Mouse (Mus musculus): ENCODE measurements at regions not wholly inside any gene's neighbourhood (a gene's known extent, or its start where the extent isn't known, plus 50 kb on each side); places are given as distances from the start of the nearest gene placed in this dataset.

DNA sequence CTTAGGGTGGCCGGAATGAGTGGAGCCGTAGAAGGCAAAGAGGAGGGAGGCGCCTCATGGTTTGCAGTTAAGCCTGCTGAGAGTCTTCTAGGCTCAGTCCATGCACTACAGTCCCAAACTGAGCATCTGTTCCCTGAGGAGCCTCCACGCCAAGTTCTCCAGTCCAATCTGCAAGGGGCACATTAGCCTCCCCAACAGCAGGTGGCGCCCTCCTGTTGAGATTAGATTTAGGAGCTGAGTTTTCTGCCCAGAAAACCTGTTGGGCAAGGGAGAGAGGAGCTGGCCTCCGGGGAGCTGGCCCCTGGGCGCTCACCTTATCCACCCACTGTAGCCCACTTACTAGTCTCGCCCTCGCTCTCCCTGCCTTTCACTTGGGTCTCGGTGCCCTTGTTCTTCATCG lies 150.0 kb upstream of the Haao start:
- H3K36me3 ChIP-seq: no peaks in the 10 kb centered on the region
- no peak overlapping the region for H3K9ac ChIP-seq (replicated peaks)
- 90% methylated on average over 11 of the region's 11 CpGs for WGBS
- no peak overlapping the region for H3K4me3 ChIP-seq (replicated peaks)
- H3K4me2 ChIP-seq (replicated peaks): no peak overlapping the region
- H3K27ac ChIP-seq: no peak overlapping the region
- H3K27me3 ChIP-seq: no peaks in the 10 kb centered on the region
- H3K9me3 ChIP-seq: no peaks in the 10 kb centered on the region
- no peak for ATAC-seq
- no peaks in the 10 kb centered on the region for H3K4me1 ChIP-seq (replicated peaks)

DNA sequence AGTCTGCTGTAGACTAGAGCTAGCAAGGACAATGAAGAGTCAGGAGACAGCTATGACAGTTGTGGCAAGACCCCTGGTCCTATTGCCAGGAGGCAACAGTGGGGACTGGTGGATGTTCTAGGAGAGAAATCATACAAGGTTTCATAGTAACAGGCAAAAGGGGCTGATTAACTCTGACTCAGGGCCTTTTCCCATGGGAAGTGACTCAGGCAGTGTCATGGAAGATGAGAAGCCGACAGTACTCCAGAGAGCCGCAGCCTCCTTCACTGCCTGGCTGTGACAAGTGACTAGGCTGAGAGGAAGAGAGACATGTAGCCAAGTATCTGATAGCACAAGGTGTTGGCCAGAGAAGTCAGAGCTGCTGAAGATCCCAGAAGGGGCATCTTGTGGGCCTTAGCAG lies 145.3 kb upstream of the Haao start:
- ATAC-seq: no peak
- WGBS: 83% methylated on average over 2 of the region's 2 CpGs
- Histone ChIP-seq H3K27me3 (no peaks in the 10 kb centered on the region), H3K36me3 (no peaks in the 10 kb centered on the region), H3K4me3 (replicated peaks) (no peak overlapping the region), H3K4me1 (replicated peaks) (peaks cover 8% of the 10 kb centered on the region; the same call in 1 of the 2 replicates), H3K27ac (no peak overlapping the region), H3K4me2 (replicated peaks) (no peak overlapping the region), H3K9ac (replicated peaks) (no peak overlapping the region), H3K9me3 (no peaks in the 10 kb centered on the region)

DNA sequence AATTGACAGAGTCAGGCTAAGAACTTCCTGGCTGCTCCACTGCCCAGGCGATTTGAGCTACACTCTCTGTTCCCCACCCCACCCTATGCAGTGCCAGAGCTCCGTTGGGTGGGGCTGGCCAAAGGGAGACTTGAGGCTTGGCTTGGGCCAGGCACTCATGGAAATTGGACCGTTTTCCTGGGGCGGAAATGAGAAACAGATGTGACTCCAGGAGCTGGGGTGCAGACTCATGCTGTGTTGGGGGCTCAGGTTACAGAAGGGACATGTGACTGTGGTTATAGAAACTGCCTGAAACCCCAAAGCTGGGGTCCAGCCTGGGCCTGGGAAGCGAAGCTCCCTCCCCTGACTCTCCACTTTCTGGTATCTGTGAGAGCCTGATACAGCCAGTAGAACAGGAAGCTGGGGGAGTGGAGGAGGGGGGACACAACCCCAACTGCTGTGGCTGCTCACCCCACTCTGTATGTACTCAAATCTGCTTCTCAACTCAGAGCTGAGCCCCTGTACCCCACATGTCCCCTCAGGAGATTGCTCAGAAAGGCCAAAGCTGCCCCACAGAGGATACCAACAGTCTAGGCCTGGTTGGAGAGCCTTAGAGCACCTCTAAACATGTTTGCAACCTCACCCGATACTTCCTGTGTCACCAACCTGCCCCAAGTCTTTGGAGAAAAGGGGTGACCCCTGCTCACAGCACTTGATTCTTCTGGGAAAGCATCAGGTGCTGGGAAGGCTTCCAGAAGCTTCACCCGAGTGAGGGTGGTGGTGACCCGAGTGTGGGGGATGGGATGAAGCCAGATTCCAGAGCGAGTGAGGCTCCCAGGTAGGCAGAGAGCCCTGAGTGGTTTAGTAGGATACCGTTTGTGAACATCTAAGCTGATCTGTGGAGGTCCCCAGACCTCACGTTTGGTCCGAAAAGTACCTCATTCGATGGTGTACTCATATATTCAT lies 142.9 kb upstream of the Haao start:
- WGBS: 74% methylated on average over 13 of the region's 13 CpGs
- H3K9ac ChIP-seq (replicated peaks): no peak overlapping the region
- ATAC-seq: no peak
- H3K36me3 ChIP-seq: no peaks in the 10 kb centered on the region
- no peaks in the 10 kb centered on the region for H3K27me3 ChIP-seq
- H3K4me2 ChIP-seq (replicated peaks): no peak overlapping the region
- H3K4me3 ChIP-seq (replicated peaks): no peak overlapping the region
- H3K4me1 ChIP-seq (replicated peaks): peaks cover 19% of the 10 kb centered on the region
- no peaks in the 10 kb centered on the region for H3K9me3 ChIP-seq
- no peak overlapping the region for H3K27ac ChIP-seq

DNA sequence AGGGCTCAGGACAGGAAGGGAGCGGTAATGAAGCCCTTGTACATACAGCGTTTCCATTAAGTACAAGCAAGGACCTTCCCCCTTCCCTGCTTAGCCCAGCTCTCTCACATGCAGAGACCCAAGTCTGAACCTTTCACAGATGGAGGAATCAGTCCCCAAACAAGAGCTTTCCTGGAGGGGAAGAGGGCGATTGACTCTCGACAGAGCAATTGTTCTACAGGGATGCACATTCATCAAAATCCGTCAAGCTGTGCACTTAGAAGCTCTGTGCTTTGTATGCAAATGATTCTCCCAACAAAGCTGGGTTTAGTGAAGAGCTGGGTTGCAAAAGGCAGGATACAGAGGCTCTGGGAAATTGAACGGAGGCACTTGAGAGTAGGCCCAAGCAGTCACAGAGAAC lies 141.1 kb upstream of the Haao start:
- no peak overlapping the region for H3K9ac ChIP-seq (replicated peaks)
- 15% methylated on average over 6 of the region's 6 CpGs for WGBS

DNA sequence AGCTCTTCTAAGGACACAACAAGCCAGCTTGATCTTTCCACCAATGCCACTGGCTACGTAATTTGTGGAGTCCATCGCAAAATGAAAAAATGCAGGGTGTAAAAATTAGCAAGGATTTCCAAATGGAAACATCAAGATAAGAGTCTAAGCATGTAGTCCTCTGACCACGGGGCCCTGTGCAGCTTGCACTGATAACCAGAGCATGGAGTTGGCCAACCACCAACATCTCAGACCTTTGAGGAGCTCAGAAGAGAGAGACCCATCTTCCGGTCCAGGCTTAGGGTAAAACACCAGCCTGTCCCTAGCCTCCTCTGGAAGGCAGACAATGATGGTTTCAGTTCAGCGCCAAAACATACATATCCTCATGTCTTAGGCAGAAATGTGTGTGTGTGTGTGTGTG lies 140.4 kb upstream of the Haao start:
- H3K27ac ChIP-seq: no peak overlapping the region
- no peak overlapping the region for H3K9ac ChIP-seq (replicated peaks)
- H3K36me3 ChIP-seq: no peaks in the 10 kb centered on the region
- peaks cover 29% of the 10 kb centered on the region for H3K4me1 ChIP-seq (replicated peaks)
- H3K4me3 ChIP-seq (replicated peaks): no peak overlapping the region
- no peaks in the 10 kb centered on the region for H3K27me3 ChIP-seq
- no peaks in the 10 kb centered on the region for H3K9me3 ChIP-seq
- WGBS: 94% methylated on average over 5 of the region's 5 CpGs
- no peak for ATAC-seq
- H3K4me2 ChIP-seq (replicated peaks): no peak overlapping the region

More for the DNA sequence above, 141.1 kb upstream of the Haao start:
- Histone ChIP-seq H3K36me3 (no peaks in the 10 kb centered on the region), H3K9me3 (no peaks in the 10 kb centered on the region), H3K27ac (no peak overlapping the region), H3K4me3 (replicated peaks) (no peak overlapping the region), H3K4me2 (replicated peaks) (no peak overlapping the region), H3K4me1 (replicated peaks) (peaks cover 28% of the 10 kb centered on the region), H3K27me3 (no peaks in the 10 kb centered on the region)
- ATAC-seq: no peak

DNA sequence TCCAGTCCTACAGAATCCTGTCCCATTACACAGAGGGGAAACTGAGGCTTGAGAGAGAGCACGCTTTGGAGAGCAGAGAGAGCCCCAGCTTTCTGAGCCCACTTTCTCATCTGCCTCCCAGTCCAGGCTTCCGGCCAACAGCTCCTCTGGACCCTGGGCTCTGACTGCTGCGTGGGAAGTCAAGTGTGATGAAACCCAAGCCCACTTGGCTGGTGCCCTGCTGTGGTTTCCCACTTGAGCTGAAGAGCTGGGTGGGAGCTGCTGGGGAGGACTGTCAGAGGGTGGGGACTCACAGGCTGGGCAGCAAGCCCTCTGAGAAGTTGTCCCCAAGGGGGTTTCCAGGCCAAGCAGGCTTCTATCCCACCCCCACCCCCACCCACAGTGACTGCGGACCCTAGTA lies 139.9 kb upstream of the Haao start:
- H3K9ac ChIP-seq (replicated peaks): no peak overlapping the region
- WGBS: 88% methylated on average over 4 of the region's 4 CpGs

DNA sequence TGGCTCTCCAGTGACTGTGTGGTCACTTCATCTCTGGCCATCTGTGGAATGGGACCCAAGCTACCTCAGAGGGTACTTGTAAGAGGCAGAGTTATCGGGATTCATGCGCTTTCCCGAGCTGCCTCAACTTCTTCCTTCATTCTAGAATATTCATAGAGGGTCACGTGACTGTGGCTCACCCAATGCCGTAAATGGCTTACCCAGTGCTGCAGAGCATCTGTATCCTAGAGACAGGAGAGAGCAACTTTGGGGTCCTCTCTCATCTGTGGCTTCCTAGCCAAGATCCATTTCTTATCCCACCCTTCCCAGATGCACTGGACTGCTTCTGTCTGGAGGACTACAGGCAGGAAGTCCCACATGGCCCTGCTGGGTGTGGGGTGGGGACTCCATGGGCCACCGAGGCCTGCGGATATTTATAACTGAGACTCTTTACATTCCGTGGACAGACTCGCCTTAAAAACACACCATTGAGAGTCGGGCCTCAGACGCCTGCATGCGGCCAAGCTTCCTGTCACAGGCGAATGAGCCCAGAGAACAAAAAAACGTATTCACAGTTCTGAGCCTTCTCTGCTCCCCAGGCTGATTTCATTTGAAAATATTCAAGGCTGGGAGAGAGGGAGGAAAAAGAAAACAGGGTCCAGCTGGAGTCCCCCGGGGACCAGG lies 138.3 kb upstream of the Haao start:
- no peak overlapping the region for H3K9ac ChIP-seq (replicated peaks)
- no peaks in the 10 kb centered on the region for H3K27me3 ChIP-seq
- no peak overlapping the region for H3K4me3 ChIP-seq (replicated peaks)
- 37% methylated on average over 15 of the region's 15 CpGs for WGBS
- H3K27ac ChIP-seq: peak overlapping the region; percentile 77
- H3K36me3 ChIP-seq: no peaks in the 10 kb centered on the region
- H3K9me3 ChIP-seq: no peaks in the 10 kb centered on the region
- peaks cover 37% of the 10 kb centered on the region for H3K4me1 ChIP-seq (replicated peaks)
- H3K4me2 ChIP-seq (replicated peaks): no peak overlapping the region
- ATAC-seq: peak; percentile 27; the same call in 1 of the 2 replicates

More for the DNA sequence above, 139.9 kb upstream of the Haao start:
- Histone ChIP-seq H3K36me3 (no peaks in the 10 kb centered on the region), H3K4me2 (replicated peaks) (no peak overlapping the region), H3K27me3 (no peaks in the 10 kb centered on the region), H3K9me3 (no peaks in the 10 kb centered on the region), H3K4me1 (replicated peaks) (peaks cover 34% of the 10 kb centered on the region), H3K4me3 (replicated peaks) (no peak overlapping the region), H3K27ac (no peak overlapping the region)
- ATAC-seq: no peak

- 50% methylated on average over 17 of the region's 17 CpGs for WGBS
- peaks cover 37% of the 10 kb centered on the region for H3K4me1 ChIP-seq (replicated peaks)
- H3K9me3 ChIP-seq: no peaks in the 10 kb centered on the region
- no peaks in the 10 kb centered on the region for H3K36me3 ChIP-seq
- H3K9ac ChIP-seq (replicated peaks): no peak overlapping the region
- H3K27ac ChIP-seq: peak overlapping the region; percentile 77
- H3K4me2 ChIP-seq (replicated peaks): no peak overlapping the region
- peak; percentile 36; the same call in 1 of the 2 replicates for ATAC-seq
- no peaks in the 10 kb centered on the region for H3K27me3 ChIP-seq
- no peak overlapping the region for H3K4me3 ChIP-seq (replicated peaks)
Measured at GRCm38 (mm10) chr17:83985333-83985790, 137.6 kb upstream of the Haao start.

DNA sequence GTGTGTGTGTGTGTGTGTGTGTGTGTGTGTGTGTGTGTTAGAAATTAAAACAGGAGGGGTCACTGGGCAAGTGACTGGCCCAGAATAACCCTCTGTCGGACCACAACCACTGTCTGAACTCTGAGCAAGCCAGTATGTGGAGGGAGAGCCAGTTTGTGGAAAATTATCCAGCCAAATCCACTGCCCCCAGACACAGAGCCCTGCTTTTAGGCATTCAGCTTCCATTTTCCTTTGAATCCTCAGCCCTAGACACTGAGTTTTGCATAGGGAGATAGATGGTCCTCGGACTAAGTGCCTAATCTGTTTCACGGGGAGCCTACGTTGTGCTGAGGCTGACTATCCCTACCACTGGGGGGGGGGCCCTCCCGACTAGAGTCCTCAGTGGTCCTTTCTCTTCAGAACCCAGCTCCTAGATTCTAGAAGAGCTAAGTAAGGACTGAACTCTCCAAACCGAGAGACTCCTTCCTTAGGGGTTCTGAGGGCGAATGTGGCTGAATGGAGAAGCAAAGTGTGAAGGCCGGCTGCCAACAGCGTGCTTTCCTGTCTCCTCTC lies 136.2 kb upstream of the Haao start:
- H3K27me3 ChIP-seq: no peaks in the 10 kb centered on the region
- H3K4me3 ChIP-seq (replicated peaks): no peak overlapping the region
- H3K4me1 ChIP-seq (replicated peaks): peaks cover 31% of the 10 kb centered on the region
- H3K9me3 ChIP-seq: no peaks in the 10 kb centered on the region
- ATAC-seq: no peak
- H3K9ac ChIP-seq (replicated peaks): no peak overlapping the region
- no peaks in the 10 kb centered on the region for H3K36me3 ChIP-seq
- H3K27ac ChIP-seq: no peak overlapping the region
- H3K4me2 ChIP-seq (replicated peaks): no peak overlapping the region
- 94% methylated on average over 9 of the region's 9 CpGs for WGBS

DNA sequence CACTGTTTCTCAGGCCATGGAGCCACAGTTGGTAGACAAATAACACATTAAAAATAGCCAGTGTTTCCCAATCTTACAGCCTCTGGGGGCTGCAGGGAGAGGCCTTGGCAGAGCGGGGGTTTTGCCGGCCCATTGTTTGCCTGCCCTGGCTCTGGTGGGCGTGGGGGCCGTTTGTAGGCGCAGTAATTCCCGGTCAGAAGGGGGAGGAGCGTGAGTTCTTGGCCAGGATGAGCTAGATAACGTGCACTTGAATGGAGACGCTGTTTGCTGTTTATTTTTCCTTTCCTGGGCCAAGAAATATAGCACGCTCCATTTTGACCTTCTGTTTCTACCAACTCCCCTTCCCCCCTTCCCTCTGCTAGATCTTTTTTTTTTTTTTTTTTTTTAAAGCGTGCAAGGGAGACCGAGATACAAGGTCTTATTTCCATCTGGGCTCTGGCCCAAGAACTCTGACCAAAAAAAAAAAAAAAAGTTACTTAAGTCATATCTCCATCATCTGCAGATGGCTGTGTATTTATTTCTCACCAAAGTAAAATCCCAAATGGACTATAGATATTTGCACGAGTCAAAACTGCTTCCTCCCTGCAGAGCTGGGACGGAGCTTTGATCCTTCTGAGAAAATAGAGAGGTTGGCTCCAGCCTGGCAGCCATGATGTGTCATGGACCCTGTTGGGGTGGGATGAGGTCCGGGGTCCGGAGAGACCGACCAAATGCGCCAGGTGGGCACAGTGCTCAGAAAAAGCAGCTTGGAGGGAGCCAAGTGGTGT lies 135.5 kb upstream of the Haao start:
- 47% methylated on average over 18 of the region's 18 CpGs for WGBS
- no peak overlapping the region for H3K9ac ChIP-seq (replicated peaks)
- 0 out of 2 replicates have a peak, but pooled peaks have one; percentile 19 for ATAC-seq
- no peaks in the 10 kb centered on the region for H3K36me3 ChIP-seq
- H3K27ac ChIP-seq: 0 out of 2 replicates have a peak overlapping the region, but pooled peaks have one; percentile 46
- H3K4me1 ChIP-seq (replicated peaks): peaks cover 29% of the 10 kb centered on the region
- H3K27me3 ChIP-seq: no peaks in the 10 kb centered on the region
- H3K4me3 ChIP-seq (replicated peaks): no peak overlapping the region
- H3K9me3 ChIP-seq: no peaks in the 10 kb centered on the region
- no peak overlapping the region for H3K4me2 ChIP-seq (replicated peaks)

DNA sequence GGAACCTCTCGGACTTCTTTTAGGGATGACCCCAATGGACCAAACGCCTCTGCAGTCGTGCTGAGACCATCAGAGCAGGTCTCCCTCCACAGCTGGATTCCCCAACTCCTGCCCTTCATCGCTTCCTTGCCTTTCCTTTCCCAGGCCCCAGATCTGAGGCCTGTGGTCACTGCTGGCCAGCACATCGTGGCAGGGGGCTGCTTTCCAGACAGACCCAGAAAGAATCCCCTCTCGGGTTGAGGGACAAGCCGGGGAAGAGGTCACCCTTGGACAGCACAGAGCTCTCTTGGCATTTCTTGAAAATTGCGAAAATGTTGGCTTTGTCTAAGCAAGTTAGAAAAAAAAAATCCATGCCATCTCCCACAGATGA lies 134.9 kb upstream of the Haao start:
- 0 out of 2 replicates have a peak overlapping the region, but pooled peaks have one; percentile 46 for H3K27ac ChIP-seq
- WGBS: 63% methylated on average over 8 of the region's 8 CpGs

More for the DNA sequence above, 134.9 kb upstream of the Haao start:
- H3K4me2 ChIP-seq (replicated peaks): no peak overlapping the region
- H3K36me3 ChIP-seq: no peaks in the 10 kb centered on the region
- peaks cover 29% of the 10 kb centered on the region for H3K4me1 ChIP-seq (replicated peaks)
- ATAC-seq: no peak
- H3K27me3 ChIP-seq: no peaks in the 10 kb centered on the region
- H3K9me3 ChIP-seq: no peaks in the 10 kb centered on the region
- H3K4me3 ChIP-seq (replicated peaks): no peak overlapping the region
- no peak overlapping the region for H3K9ac ChIP-seq (replicated peaks)
